ENCODE assay signal across 8 mouse cellular contexts in the genomic region with DNA sequence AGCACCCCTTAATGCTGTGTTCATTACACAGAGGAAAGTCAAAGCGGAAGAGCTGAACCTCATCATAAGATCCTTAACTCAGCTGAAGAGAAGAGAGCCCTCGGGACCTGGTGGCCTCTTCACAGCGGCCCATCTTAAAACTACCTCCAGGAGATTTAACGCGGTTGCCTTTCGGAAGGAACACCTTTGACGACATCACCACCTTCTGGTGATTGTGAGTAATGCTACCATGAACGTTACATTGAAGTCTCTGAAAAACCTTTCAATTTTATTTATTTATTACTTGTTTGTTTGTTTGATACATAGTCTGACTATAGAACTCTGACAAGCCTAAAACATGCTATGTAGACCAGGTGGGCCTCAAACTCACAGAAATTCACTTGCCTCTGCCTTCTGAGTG. TPM values are rescaled to one million over a fixed set of nuclear protein-coding genes. Genes with fewer than 3 reads are reported as not detected.
DNase-seq lines count a peak whose midpoint lies in the region; ATAC-seq and TF ChIP-seq lines count a peak whose summit lies in the region.

No protein-coding gene starts in this region.

- no peak overlapping the region for H3K27ac ChIP-seq in gastrocnemius, adult 2 months
- H3K27ac ChIP-seq in midbrain, embryonic 16.5 days (ENCODE audit: low read length), result no peak overlapping the region
- H3K27ac ChIP-seq in forebrain, embryonic 16.5 days (ENCODE audit: low read length), result no peak overlapping the region

- peak; percentile 41 for DNase-seq in gastrocnemius, adult 2 months
- DNase-seq in gastrocnemius, postnatal 25 days, result no peak
- peak; percentile 41 for DNase-seq in ovary, postnatal 14 days (ENCODE audit: low spot score)
- no peak for DNase-seq in ovary, postnatal 36 days (ENCODE audit: low spot score)
- peak; percentile 77 for DNase-seq in brain, adult 2 months (ENCODE audit: low read depth, low spot score)
- peak; percentile 46 to 70 for DNase-seq in heart, postnatal 14 days

- H3K9ac ChIP-seq in midbrain, embryonic 16.5 days (ENCODE audit: low read depth, low read length), result no peak overlapping the region
- no peak overlapping the region for H3K9ac ChIP-seq in forebrain, embryonic 16.5 days (replicated peaks; ENCODE audit: low read depth, low read length)

- no peak overlapping the region for H3K4me3 ChIP-seq in gastrocnemius, adult 2 months
- no peak overlapping the region for H3K4me3 ChIP-seq in midbrain, embryonic 16.5 days (ENCODE audit: low read depth, low read length)
- H3K4me3 ChIP-seq in forebrain, embryonic 16.5 days (replicated peaks; ENCODE audit: low read length), result no peak overlapping the region

- H3K9me3 ChIP-seq in midbrain, embryonic 16.5 days (replicated peaks; ENCODE audit: control insufficient read depth, low read length, poor library complexity, severe bottlenecking), result no peaks in the 10 kb centered on the region
- no peaks in the 10 kb centered on the region for H3K9me3 ChIP-seq in forebrain, embryonic 16.5 days (ENCODE audit: control insufficient read depth, low read length)

- intact Hi-C loops in gastrocnemius, adult 2 months (cut with DNase I), result loop anchor here (5.0 kb wide), 1 partner anchor 153 kb away; no protein-coding TSS in a partner anchor
- intact Hi-C loops in heart, postnatal 14 days (cut with DNase I), result loop anchor here (2.0 kb wide), 1 partner anchor 154 kb away; no protein-coding TSS in a partner anchor

- 6% methylated on average over 8 of the region's 8 CpGs for WGBS in midbrain, embryonic 16.5 days
- 5% methylated on average over 8 of the region's 8 CpGs for WGBS in forebrain, embryonic 16.5 days

- H3K27me3 ChIP-seq in midbrain, embryonic 16.5 days (ENCODE audit: control insufficient read depth, insufficient read depth, low read depth, low read length), result no peaks in the 10 kb centered on the region
- H3K27me3 ChIP-seq in forebrain, embryonic 16.5 days (replicated peaks; ENCODE audit: control insufficient read depth, insufficient read depth, low read length), result no peaks in the 10 kb centered on the region

- H3K4me1 ChIP-seq in midbrain, embryonic 16.5 days (ENCODE audit: control insufficient read depth, insufficient read depth, low read length), result peaks cover 8% of the 10 kb centered on the region; the same call in 1 of the 2 replicates
- no peaks in the 10 kb centered on the region for H3K4me1 ChIP-seq in forebrain, embryonic 16.5 days (replicated peaks; ENCODE audit: control insufficient read depth, insufficient read depth, low read length)

- 0 out of 2 replicates have a peak overlapping the region, but pooled peaks have one; percentile 6 for H3K4me2 ChIP-seq in midbrain, embryonic 16.5 days (ENCODE audit: low read length)
- H3K4me2 ChIP-seq in forebrain, embryonic 16.5 days (ENCODE audit: low read length), result no peak overlapping the region

- H3K36me3 ChIP-seq in midbrain, embryonic 16.5 days (ENCODE audit: control insufficient read depth, insufficient read depth, low read length), result no peaks in the 10 kb centered on the region
- H3K36me3 ChIP-seq in forebrain, embryonic 16.5 days (ENCODE audit: control insufficient read depth, insufficient read depth), result no peaks in the 10 kb centered on the region

- peak; percentile 87 for TF ChIP-seq CTCF in gastrocnemius, adult 2 months (IDR thresholded peaks at IDR 0.05)

- no peak for ATAC-seq in midbrain, embryonic 16.5 days
- ATAC-seq in forebrain, embryonic 16.5 days, result no peak

RNA-seq across cellular contexts. Expression of a gene that starts 8.4 kb away (rescaled TPM):
- 10 to 100 TPM; 23.5 to 29.9 TPM for total RNA-seq in gastrocnemius, adult 2 months (2021)
- total RNA-seq in gastrocnemius, postnatal 25 days (2021), result 10 to 100 TPM; 19.8 to 23.0 TPM
- total RNA-seq in heart, postnatal 14 days (2021), result 10 to 100 TPM; 33.2 to 40.1 TPM
- polyA plus RNA-seq in midbrain, embryonic 16.5 days (2015; fragmentation: Nextera tagmentation; extraction: Ambion mirVana), result 41.8 and 42.7 TPM in 2 replicates
- 51.0 and 53.4 TPM in 2 replicates for polyA plus RNA-seq in forebrain, embryonic 16.5 days (2015; fragmentation: Nextera tagmentation; extraction: Ambion mirVana)

RNA-seq across cellular contexts. Expression of a gene that starts 43.1 kb away (rescaled TPM):
- total RNA-seq in gastrocnemius, adult 2 months (2021), result under 1 TPM in 1 of 2 experiments, not detected in 1; 0.06 TPM
- total RNA-seq in gastrocnemius, postnatal 25 days (2021), result under 1 TPM in 1 of 2 experiments, not detected in 1; 0.43 TPM
- under 1 TPM; 0.43 to 0.49 TPM for total RNA-seq in heart, postnatal 14 days (2021)
- 0.05 TPM in 1 of 2 replicates, not detected in the other for polyA plus RNA-seq in midbrain, embryonic 16.5 days (2015; fragmentation: Nextera tagmentation; extraction: Ambion mirVana)
- not detected in 2 replicates for polyA plus RNA-seq in forebrain, embryonic 16.5 days (2015; fragmentation: Nextera tagmentation; extraction: Ambion mirVana)

RNA-seq across cellular contexts. Expression of a gene that starts 46.5 kb away (rescaled TPM):
- 10 to 100 TPM; 24.1 to 25.7 TPM for total RNA-seq in gastrocnemius, adult 2 months (2021)
- total RNA-seq in gastrocnemius, postnatal 25 days (2021), result 10 to 100 TPM; 20.7 to 23.3 TPM
- total RNA-seq in heart, postnatal 14 days (2021), result 10 to 100 TPM; 35.8 to 38.3 TPM
- polyA plus RNA-seq in midbrain, embryonic 16.5 days (2015; fragmentation: Nextera tagmentation; extraction: Ambion mirVana), result 174 and 177 TPM in 2 replicates
- 164 and 177 TPM in 2 replicates for polyA plus RNA-seq in forebrain, embryonic 16.5 days (2015; fragmentation: Nextera tagmentation; extraction: Ambion mirVana)

Comparison
In these comparisons a context has a peak if more than half of its experiments do, and no peak if none do; other contexts are left out.
1. DNase-seq: peak in gastrocnemius, adult 2 months (single experiment), ovary, postnatal 14 days (single experiment), brain, adult 2 months (single experiment) and heart, postnatal 14 days (2 of 2); none in gastrocnemius, postnatal 25 days (single experiment) and ovary, postnatal 36 days (single experiment).